Mouse (Mus musculus): Measurements from ENCODE around the gene Anapc7. TPM values are rescaled to one million over a fixed set of nuclear protein-coding genes. Genes with fewer than 3 reads are reported as not detected.
"Not testable (repeated sequence)": the region's sequence is repeated elsewhere in the genome, so short reads cannot be mapped to it uniquely, and the experiment has no call there.

Gene Anapc7
- polyA plus RNA-seq, 1 experiment from 2014 or later, result 22.8 TPM

DNA sequence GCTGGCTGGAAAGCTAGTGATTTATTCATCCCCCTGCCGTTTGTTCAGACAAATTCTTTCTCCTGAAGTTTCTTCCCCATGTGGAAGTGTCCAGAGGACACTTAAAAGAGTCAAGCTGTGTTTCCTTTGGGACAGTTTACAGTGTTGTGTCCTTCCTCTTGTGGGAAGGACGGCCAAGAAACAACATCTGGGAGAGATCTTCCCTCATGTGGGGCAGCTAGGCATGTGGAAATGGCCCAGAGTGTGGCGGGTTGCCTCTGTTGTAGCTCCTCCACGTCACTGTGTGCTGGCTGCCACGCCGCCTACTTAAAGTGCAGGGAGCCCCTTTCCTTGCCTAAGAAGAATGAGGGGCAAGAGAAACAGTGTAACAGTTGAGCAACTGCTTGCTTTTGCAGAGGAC is 8.7 kb upstream of the Anapc7 start:
- Histone ChIP-seq H3K27me3 (replicated peaks; ENCODE audit: control insufficient read depth, insufficient read depth, low read length) (no peaks in the 10 kb centered on the region), H3K4me2 (replicated peaks; ENCODE audit: low read depth) (no peak overlapping the region), H3K27ac (ENCODE audit: low read depth, low read length) (no peak overlapping the region), H3K4me3 (ENCODE audit: low read depth, low read length) (no peak overlapping the region), H3K36me3 (ENCODE audit: control insufficient read depth, insufficient read depth) (peaks cover 6% of the 10 kb centered on the region; the same call in 1 of the 2 replicates), H3K4me1 (replicated peaks; ENCODE audit: control insufficient read depth, insufficient read depth, low read length) (no peaks in the 10 kb centered on the region), H3K9me3 (ENCODE audit: control insufficient read depth) (no peaks in the 10 kb centered on the region), H3K9ac (ENCODE audit: low read depth, low read length) (no peak overlapping the region)
- 48% methylated on average over 6 of the region's 6 CpGs for WGBS
- no peak for TF ChIP-seq CTCF (IDR thresholded peaks at IDR 0.05; ENCODE audit: low read depth)
- ATAC-seq, result no peak

DNA sequence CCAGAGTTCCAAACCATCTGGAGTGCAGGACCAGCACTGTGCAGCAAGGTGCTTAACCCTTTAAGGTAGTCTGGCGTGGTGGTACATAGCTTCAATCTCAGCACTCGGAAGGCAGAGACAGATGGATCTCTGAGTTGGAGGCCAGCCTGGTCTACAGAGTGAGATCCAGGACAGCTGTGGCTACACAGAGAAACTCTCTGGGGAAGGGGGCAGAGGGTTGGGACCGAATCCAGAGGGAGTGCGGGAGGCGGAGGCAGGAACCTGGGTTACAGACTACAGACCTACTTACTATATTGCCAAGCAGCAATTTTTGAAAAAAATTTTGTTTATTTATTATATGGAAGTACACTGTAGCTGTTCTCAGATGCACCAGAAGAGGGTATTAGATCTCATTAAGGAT is 7.1 kb upstream of the Anapc7 start:
- no peaks in the 10 kb centered on the region for H3K9me3 ChIP-seq (ENCODE audit: control insufficient read depth)
- no peaks in the 10 kb centered on the region for H3K4me1 ChIP-seq (replicated peaks; ENCODE audit: control insufficient read depth, insufficient read depth, low read length)
- H3K36me3 ChIP-seq (ENCODE audit: control insufficient read depth, insufficient read depth), result peaks cover 6% of the 10 kb centered on the region; the same call in 1 of the 2 replicates
- H3K4me3 ChIP-seq (ENCODE audit: low read depth, low read length), result no peak overlapping the region
- no peak overlapping the region for H3K9ac ChIP-seq (ENCODE audit: low read depth, low read length)
- WGBS, result 83% methylated on average over 5 of the region's 5 CpGs
- TF ChIP-seq CTCF (IDR thresholded peaks at IDR 0.05; ENCODE audit: low read depth), result no peak
- no peaks in the 10 kb centered on the region for H3K27me3 ChIP-seq (replicated peaks; ENCODE audit: control insufficient read depth, insufficient read depth, low read length)
- no peak overlapping the region for H3K4me2 ChIP-seq (replicated peaks; ENCODE audit: low read depth)
- H3K27ac ChIP-seq (ENCODE audit: low read depth, low read length), result no peak overlapping the region
- no peak for ATAC-seq

DNA sequence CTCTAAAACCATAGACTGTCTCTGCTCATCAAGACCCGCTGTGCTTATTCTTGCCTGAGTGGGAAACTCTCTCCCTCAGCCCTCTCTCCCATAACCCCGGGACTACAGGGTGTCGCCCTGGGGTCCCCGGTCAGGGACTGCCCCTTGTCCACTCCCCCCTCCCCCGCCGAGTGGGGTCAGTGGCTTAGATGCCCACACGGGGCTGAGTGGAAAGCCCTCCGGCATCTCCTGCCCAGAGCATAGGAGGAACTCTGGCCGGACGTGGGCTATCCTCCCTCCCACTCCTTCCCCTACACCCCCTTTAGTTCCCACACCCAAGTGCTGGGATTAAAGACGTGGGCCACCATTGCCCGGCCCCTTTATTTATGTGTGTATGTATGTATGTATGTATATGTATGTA is 6.0 kb upstream of the Anapc7 start:
- no peaks in the 10 kb centered on the region for H3K4me1 ChIP-seq (replicated peaks; ENCODE audit: control insufficient read depth, insufficient read depth, low read length)
- no peaks in the 10 kb centered on the region for H3K27me3 ChIP-seq (replicated peaks; ENCODE audit: control insufficient read depth, insufficient read depth, low read length)
- H3K4me2 ChIP-seq (replicated peaks; ENCODE audit: low read depth), result no peak overlapping the region
- H3K9ac ChIP-seq (ENCODE audit: low read depth, low read length), result no peak overlapping the region
- ATAC-seq, result no peak
- TF ChIP-seq CTCF (IDR thresholded peaks at IDR 0.05; ENCODE audit: low read depth), result no peak
- H3K4me3 ChIP-seq (ENCODE audit: low read depth, low read length), result no peak overlapping the region
- no peaks in the 10 kb centered on the region for H3K9me3 ChIP-seq (ENCODE audit: control insufficient read depth)
- 91% methylated on average over 12 of the region's 12 CpGs for WGBS
- H3K27ac ChIP-seq (ENCODE audit: low read depth, low read length), result no peak overlapping the region
- no peaks in the 10 kb centered on the region; the same call in 1 of the 2 replicates for H3K36me3 ChIP-seq (ENCODE audit: control insufficient read depth, insufficient read depth)

GRCm38 (mm10) chr5:122420676-122421075 is 817 bp upstream of the Anapc7 start:
- not testable (repeated sequence) for H3K9me3 ChIP-seq (ENCODE audit: control insufficient read depth); H3K9ac ChIP-seq (ENCODE audit: low read depth, low read length); H3K4me1 ChIP-seq (replicated peaks; ENCODE audit: control insufficient read depth, insufficient read depth, low read length); H3K27ac ChIP-seq (ENCODE audit: low read depth, low read length); H3K36me3 ChIP-seq (ENCODE audit: control insufficient read depth, insufficient read depth); H3K27me3 ChIP-seq (replicated peaks; ENCODE audit: control insufficient read depth, insufficient read depth, low read length); H3K4me3 ChIP-seq (ENCODE audit: low read depth, low read length)
- ATAC-seq, result peak; percentile 81
- H3K4me2 ChIP-seq (replicated peaks; ENCODE audit: low read depth), result peak overlapping the region; percentile 75; the same call in 1 of the 2 replicates
- WGBS, result 40% methylated on average over 4 of the region's 4 CpGs

DNA sequence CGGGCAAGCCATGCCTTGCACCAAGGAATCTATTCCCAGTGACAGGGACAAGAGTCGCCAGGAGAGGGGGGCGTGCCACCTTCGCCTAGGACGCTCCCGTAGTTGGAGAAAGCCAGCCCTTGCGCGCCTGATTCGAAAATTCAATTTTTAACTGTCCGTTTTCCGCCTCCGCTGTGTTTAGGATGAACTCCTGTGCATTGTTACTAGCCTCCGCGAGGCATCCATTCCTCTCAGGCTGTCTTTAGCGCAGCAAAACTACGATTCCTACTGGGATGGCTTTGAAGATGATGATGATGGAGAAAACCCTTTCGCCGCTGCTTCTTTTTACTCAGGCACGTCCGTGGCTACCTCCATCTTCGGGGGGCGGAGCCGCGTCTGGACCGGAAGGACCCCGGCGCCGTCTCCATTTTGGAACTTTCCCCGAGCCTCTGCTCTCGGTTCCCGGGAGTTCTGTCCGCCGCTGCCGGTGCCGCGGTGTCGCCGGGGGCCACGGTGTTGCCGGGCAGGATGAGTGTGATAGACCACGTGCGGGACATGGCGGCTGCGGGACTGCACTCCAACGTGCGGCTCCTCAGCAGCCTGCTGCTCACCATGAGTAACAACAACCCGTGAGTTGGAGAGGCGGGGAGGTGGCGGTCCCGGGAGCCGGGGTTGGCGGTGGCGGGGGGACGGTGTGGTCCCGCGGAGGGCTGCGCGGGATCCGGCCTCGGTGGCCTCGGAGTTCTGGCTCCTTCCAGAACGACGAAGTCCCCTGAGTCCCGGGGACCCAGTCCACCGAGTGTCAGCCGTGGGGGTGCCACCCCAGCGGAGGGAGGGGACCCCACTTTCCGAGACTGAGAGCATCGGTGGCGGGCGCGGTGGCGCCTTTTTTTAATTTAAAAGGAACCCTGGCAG is 825 bp downstream of the Anapc7 start:
- no peaks in the 10 kb centered on the region for H3K36me3 ChIP-seq (ENCODE audit: control insufficient read depth, insufficient read depth)
- H3K4me3 ChIP-seq (ENCODE audit: low read depth, low read length), result peak overlapping the region; percentile 95
- peak overlapping the region; percentile 75 for H3K4me2 ChIP-seq (replicated peaks; ENCODE audit: low read depth)
- peak overlapping the region; percentile 96 for H3K9ac ChIP-seq (ENCODE audit: low read depth, low read length)
- WGBS, result under 1% methylated on average over 73 of the region's 73 CpGs
- no peaks in the 10 kb centered on the region for H3K4me1 ChIP-seq (replicated peaks; ENCODE audit: control insufficient read depth, insufficient read depth, low read length)
- peak; percentile 69 for ATAC-seq
- H3K27ac ChIP-seq (ENCODE audit: low read depth, low read length), result peak overlapping the region; percentile 76
- peak; percentile 49 for TF ChIP-seq CTCF (IDR thresholded peaks at IDR 0.05; ENCODE audit: low read depth)
- H3K27me3 ChIP-seq (replicated peaks; ENCODE audit: control insufficient read depth, insufficient read depth, low read length), result no peaks in the 10 kb centered on the region
- no peaks in the 10 kb centered on the region for H3K9me3 ChIP-seq (ENCODE audit: control insufficient read depth)

DNA sequence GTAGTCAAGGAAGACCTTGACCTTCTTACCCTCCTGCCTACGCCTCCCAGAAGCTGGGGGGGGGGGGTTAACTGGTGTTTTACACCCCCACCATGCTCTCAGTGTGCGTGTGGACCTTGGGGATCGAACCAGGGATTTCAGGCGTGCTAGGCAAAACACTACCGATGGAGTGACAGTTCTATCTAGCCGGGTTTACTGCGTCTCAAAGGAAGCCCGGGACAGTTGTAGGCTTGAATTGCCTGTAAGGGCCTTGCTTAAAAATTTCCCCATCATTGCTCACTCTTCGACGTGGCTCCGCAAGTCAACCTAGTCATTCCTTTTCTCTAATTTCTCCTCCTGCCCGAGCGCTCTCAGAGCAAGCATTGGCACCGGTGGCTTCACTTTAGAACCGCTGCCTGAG is 1.6 kb downstream of the Anapc7 start:
- Histone ChIP-seq H3K27ac (ENCODE audit: low read depth, low read length) (peak overlapping the region; percentile 76; the same call in 1 of the 2 replicates), H3K9ac (ENCODE audit: low read depth, low read length) (peak overlapping the region; percentile 96), H3K9me3 (ENCODE audit: control insufficient read depth) (no peaks in the 10 kb centered on the region), H3K27me3 (replicated peaks; ENCODE audit: control insufficient read depth, insufficient read depth, low read length) (no peaks in the 10 kb centered on the region), H3K4me2 (replicated peaks; ENCODE audit: low read depth) (peak overlapping the region; percentile 75), H3K4me1 (replicated peaks; ENCODE audit: control insufficient read depth, insufficient read depth, low read length) (no peaks in the 10 kb centered on the region), H3K4me3 (ENCODE audit: low read depth, low read length) (peak overlapping the region; percentile 95), H3K36me3 (ENCODE audit: control insufficient read depth, insufficient read depth) (peaks cover 2% of the 10 kb centered on the region)
- no peak for ATAC-seq
- TF ChIP-seq CTCF (IDR thresholded peaks at IDR 0.05; ENCODE audit: low read depth), result no peak
- WGBS, result 20% methylated on average over 15 of the region's 15 CpGs
